Mouse (Mus musculus): ENCODE results near the gene Tnrc6b.

The Tnrc6b gene

GRCm38 (mm10) chr15:80988331-80988730 is 277.2 kb downstream of the Tnrc6b start:
- DNase-seq = no peak

- DNase-seq = no peak
Observed at GRCm38 (mm10) chr15:80989712-80990111, 278.6 kb downstream of the Tnrc6b start.

Measured in cerebellum, adult 8-10 months (tissue).